Mouse (Mus musculus) cerebellum, adult 2 months (tissue): Measurements from ENCODE around the gene Plagl1.

Source experiments
- CTCF ChIP-seq: fragments of 200-500 bp; IDR thresholded peaks from 2 replicates; pipeline ENCODE4 v1.5.1; 2011; ENCODE audit warnings: low read depth, mild to moderate bottlenecking, control low read depth, low read length, moderate library complexity, borderline replicate concordance; ENCODE audit not compliant: insufficient read depth
- POLR2A ChIP-seq: fragments of 200-500 bp; IDR thresholded peaks from 2 replicates; pipeline ENCODE4 v1.6.1; 2011; ENCODE audit warnings: low read length, control low read depth, borderline replicate concordance; ENCODE audit not compliant: insufficient read depth

DNA sequence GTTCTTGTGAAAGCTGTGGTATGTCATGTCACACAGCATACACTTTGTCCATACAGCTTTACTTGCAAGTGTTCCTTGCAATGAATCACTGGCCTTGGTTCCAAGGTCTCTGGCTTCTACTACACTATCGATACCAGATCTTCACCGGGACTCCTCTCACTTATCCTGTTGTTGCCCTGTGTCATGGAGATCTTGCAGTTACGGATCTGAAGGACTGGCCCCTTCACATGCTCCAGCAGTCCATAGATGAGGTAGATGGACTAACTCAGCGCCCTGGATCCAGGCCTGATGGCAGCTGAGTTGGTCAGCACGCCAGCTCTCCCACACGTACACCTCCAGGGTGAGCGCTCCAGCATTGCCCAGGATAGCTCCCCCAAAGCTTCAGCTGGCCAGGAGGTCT, 75.0 kb downstream of the Plagl1 start:
- TF ChIP-seq CTCF (no peak), POLR2A (no peak)
